Mouse (Mus musculus) testis, postnatal 14 days (tissue): Measurements from ENCODE around the gene Chd9.

Experiments used
- DNase-seq: peaks from one replicate; pipeline ENCODE4 v3.0.0; 2021; ENCODE audit warnings: low spot score

The Chd9 gene

DNA sequence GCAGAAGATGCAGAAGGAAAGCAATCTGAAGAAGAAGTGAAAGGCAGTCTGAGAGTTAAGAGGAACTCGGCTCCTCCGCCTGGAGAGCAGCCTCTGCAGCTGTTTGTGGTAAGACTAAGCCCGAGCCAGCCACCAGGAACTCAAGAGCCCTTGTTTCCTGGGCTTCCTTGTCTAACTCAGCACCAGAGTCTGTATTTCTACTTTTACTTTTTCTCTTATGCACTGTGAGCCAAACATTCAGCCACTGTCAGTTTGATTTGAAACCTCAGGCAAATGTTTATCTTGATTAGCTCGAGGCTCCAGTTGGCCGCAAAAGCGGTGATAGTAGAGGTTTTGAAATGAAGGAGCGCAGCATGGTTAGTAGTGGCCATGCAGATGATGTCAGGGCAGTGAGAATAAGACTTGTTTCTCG, 148.8 kb downstream of the Chd9 start:
- DNase-seq = no peak

DNA sequence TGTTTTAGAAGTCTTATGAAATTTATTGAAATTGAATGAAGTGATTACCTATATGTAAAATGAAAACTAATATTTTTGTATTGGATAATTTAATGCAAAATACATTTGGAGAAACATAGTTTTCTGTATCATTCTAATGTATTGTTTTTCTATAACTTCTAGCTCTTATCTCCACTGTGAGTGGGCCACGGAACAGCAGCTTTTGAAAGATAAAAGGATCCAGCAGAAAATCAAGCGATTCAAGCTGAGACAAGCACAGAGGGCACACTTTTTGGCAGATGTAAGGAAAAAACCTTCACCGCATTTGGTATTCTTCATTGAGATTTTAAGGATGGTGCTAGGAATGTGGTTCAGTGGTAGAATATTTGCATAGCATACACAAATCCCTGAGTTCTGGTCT, 150.6 kb downstream of the Chd9 start:
- no peak for DNase-seq

DNA sequence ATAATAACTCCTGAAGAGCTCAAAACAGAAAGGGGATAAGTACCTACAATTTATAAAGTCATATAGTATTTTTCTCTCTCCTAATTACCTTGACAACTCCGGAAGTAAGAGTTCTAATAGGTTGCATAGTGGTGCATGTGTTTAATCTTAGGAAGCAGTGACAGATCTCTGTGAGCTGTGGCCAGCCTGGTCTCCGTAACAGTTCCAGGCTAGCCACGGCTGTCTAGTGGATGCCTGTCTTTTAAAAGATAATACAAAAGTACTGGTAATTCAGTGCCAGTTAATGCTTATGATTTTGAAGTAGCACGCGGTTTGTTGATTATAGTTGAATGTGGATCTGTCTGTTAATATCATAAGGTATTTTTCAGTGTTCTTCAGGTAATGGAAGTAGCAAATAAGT, 151.1 kb downstream of the Chd9 start:
- no peak for DNase-seq

DNA sequence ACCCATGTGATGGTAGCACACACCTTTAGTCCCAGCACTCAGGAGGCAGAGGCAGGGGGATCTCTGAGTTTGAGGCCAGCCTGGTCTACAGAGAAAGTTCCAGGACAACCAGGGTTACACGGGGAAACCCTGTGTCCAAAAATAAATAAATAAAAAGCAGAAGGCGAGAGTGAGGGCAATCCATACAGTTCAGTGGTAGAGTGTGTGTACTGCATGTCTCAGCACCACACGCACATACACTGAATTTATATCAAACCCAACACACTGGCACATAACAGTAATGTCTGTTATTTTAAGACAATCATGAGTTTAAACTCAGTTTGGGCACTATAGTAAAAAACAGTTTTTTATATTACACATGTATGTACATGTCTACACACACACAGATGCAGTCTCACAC, 153.9 kb downstream of the Chd9 start:
- DNase-seq = no peak

DNA sequence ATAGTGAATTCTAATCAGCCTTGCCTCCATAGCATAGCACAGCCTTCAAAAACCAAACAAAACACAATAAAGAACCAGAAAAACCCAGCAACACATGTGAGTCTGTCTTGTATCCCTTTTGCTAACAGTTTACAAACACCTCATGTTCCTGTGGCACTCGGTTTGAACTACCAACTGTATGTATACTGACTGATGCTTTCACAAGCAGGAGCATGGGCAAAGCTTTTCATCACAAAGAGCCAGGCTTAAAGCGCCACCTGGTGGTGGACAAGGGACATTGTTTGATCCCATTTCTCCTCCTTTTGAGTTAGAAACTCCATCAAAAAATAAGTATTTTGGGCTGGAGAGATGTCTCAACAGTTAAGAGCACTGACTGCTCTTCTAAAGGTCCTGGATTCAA, 191.6 kb downstream of the Chd9 start:
- DNase-seq = peak; percentile 33

DNA sequence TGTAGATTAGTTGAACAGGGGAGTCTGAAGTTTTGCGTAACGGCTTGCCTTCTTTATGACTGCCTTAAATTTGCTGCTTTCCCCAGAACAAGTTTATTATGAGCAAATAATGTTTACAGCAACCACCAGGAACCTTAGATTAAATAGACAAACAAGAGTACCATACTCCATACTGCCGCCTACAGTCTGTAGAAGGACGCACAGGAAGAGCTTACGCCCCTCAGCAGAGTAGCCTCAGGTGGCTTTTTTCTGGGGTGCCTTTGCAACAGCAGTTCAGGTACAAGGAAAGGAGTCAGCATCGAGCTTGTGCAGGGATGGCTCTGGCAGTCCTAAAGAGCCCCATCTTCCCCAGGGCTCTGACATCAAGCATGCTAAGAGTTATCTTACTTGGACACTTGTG, 206.3 kb downstream of the Chd9 start:
- DNase-seq = no peak

DNA sequence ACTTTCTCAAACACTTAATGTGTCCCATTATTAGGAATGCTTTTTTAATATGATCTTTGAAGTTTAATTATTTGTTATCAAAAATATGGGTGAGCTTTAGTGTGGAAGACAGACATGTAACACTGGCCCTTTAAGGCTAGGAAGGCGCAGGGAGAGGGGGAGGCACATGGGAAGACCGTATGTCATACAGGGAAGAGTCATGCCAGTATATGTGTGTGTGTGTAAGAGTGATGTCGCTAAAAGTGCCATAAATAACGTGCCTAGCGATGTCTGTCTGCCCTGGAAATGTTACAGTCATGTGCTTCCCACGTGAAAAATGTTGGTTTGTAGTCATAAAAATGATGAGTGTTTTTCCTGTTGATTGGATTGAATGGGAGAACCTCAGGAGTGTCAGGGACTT, 208.8 kb downstream of the Chd9 start:
- DNase-seq = no peak

DNA sequence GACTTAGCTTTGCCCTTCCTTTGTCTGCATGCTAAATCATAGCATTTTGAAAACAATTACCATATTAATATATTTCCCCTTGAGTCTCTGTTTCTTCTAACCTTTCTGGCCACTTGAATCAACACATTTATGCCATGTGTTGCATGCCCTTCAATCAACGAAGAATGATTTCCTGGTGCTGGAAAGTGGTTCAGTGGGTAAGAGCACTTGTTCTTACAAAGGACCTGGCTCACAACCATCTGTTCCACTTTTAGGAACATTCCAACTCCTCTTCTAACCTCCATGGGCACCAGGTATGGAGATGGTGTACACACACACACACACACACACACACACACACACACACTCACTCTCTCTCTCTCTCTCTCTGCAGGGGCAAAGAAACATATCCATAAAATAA, 210.5 kb downstream of the Chd9 start:
- DNase-seq = no peak

DNA sequence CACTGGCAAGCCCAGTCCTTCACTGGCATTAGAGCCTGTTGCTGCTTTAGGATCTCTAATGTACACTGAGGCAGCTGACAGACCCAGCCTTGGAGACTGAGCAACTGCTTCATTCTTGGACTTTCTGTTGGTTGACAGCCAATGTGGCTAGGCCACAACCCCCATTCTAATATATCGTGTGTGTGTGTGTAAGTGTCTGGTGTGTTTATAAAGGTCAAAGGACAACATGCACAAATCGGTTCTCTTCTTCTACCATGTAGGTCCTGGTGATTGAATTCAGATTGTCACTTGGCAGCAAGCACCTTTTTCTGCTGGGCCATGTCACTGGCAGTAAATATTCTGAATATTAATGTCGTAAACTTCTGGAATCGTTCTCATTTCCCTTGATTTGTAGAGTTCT, 218.2 kb downstream of the Chd9 start:
- no peak for DNase-seq

DNA sequence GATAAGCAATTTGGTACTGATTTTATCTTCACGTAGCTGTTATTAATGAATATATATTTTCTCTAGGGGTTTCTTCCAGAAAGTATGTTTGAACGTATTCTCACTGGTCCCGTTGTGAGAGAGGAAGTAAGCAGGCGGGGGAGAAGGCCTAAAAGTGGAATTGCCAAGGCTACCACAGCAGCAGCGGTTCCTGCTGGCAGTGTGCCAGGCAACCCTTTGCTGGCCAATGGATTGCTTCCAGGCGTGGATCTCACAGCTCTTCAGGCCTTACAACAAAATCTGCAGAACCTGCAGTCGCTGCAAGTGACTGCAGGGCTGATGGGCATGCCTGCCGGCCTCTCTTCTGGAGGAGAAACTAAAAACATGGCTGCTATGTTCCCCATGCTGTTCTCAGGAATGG, 222.9 kb downstream of the Chd9 start:
- DNase-seq = no peak

DNA sequence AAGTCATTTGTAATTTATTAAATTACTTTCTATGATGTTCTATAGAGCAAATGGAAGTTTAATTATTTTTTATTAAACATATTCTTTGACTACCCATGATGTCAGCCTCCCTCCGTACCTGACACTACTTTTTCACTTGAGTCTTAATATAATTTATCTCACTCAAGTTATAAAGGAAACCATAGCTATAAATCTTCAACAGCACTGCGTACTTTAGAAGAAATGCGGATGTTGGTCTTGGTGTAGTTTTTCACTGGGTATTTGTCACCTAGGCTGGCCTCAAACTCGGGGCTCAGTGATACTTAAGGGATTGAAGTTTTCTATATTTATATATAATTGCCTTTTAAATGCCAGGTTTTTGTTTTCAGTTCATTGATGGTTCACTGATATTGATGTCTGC, 226.3 kb downstream of the Chd9 start:
- DNase-seq = no peak

DNA sequence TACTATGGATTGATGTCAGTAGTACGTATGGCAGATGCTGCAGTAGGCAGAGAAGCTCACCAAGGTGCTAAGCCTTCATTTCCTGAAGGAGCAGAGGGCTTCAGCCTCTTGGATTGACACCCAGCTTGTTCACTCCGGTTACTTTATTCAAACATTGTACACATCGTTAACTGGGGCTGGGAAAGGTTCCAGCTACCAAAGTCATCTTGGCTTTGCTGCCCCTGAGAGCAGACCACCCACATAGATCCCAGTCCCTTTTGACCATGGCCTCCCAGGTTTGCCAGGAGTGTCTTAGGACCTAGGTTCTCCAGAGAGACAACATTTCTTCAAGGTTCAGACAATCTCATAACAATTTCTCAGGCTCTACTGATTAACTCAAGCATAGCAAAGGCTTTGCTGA, 228.7 kb downstream of the Chd9 start:
- no peak for DNase-seq

DNA sequence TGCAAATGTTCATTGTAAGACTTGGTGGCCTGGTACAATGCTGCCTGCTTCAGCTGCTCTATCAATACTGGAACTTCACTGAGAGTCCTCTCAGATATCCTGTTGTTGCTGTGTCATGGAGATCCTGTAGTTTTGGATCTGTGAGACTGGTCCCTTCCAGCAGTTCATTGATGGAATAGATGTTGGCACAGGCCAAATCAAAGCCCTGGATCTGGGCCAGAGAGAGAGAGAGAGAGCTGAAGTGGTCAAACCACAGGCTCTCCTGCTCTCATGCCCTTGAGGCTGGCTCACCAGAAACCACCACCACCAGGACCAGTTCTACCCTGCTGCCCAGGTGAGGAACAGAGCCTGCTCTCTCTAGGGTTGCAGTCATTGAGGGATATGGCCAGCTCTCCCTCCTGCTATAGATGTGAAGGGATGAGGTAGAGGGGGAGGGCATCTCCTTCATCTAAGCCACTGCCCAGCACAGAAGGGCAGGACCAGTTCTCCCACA, 231.0 kb downstream of the Chd9 start:
- DNase-seq = no peak

DNA sequence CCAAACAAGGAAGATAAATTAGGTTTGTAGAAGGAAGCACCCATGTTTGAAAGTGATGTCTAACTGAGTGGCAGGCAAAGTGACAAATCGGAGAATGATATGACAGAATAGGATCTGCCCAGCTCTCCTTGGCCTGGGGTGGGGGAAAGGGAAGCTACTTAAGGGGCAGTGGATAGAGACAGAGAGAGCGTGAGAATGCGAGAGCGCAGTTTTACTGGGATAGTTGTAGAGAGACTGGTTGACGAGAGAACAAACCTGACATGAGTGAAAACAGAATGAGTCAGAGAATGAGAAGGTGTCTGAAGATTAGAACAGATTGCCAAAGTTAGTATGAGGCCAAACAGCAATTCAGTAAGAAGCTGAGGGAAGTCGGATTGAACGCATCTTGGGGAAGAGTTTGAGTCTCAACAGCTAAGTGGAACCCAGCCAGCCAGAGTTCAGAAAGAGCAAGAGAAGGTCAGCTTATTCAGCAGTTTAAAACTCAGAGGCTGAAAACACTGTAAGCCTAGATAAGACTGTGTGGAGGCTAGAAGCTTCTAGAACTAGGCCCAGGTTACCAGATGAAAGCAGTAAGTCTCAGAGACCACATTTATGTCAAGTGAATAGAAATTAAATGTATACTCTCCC, 231.8 kb downstream of the Chd9 start:
- DNase-seq = no peak

DNA sequence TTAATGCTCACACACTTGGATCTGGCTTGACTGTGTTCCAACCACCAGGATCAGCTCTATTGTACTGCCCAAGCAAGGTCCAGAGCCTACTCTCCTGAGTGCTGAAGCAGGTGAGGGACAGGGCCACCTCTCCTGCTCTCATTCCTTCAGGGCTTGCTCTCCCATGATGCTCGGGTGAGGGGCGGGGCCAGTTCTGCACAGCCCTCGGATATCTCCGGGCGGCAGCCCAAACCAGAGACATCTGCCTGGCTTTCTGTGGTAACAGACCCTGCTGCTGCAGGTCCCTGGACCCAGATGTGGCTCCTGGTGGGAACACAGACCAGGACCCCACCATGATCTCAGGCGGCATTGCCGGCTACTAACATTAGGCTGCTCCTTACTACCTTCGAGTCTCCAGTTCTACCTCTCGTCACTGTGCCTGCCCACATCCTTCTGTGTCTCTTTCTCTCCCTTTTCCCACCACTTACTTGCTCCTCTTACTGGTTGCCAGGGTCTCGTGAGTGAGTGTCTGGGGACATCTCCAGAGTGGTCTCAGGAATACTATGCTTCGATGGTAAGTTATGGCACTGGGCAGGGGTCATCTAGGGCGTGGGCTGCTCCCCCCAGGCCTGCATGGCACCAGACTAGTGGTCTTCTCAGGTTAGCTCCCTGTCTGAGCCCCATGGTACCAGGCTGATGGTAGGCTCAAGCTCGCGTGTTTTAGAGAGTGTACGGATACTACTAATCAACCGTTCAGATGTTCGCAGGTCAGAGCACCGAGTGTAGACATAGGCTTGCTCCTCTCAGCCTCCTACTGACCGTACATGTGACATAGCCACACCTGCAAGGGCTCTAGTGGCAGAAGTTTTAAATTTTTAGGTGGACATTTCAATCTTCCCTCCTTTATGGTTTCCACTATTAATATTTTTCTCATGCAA, 232.7 kb downstream of the Chd9 start:
- no peak for DNase-seq

DNA sequence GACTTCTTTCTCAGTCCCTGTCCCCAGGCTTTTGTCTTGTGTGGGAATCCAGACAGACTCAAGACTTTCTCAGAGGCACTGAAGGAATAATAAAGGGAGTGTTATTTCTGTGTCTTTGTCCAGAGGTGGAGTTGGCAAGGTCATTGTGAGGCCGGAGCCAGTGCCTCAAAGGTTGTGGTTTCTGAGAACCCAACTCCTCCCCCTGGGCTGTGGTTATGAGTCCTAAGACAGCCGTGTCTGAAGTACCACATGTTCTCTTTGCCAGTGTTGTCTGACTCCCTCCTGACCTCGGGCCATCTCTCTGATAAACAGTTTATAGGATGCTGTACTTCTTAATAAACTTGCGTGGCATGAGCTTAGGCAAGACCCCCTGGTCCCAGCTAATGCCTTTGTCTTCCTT, 237.0 kb downstream of the Chd9 start:
- no peak for DNase-seq

DNA sequence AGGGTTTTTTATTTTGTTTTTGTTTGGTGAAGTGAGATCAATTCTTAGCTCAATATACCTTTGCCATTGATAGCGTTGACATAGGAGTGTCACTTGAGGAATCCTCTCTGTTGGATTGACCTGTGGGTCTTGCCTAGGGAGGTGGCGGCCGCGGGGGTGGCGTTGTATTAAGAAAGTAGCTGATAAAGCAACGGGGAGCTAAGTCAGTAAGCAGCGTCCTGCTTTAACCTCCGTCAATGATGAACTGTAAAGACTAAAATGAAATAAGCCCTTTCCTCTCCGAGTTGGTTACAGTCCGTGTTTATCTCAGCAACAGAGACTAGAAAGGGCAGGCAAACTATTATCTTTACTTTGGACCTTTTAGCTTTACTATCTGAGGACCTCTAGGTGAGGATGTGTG, 241.3 kb downstream of the Chd9 start:
- no peak for DNase-seq

DNA sequence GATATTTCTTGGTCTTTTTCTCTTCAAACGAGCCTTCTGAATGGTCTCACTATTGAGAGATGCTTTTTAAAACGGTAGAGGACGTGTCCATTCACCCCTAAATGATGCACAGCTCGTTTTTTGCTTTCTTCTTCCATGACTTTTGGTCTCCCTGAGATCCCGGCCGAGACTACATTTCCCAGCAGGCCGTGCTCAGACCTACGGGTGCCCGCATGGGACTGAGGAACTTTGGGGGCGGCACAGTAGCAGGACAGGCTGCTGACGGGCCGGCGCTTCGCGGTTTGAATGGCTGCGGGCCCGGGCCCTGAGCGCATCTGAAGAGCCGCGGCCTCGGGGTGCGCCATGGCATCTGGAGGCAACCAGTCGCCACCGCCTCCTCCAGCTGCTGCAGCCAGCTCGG, 241.7 kb downstream of the Chd9 start, which contains the start of gene Rbl2:
Rbl2 (plus strand) TSS at position 224 of the 400 bp plus-strand sequence.
- peak; percentile 91 for DNase-seq

DNA sequence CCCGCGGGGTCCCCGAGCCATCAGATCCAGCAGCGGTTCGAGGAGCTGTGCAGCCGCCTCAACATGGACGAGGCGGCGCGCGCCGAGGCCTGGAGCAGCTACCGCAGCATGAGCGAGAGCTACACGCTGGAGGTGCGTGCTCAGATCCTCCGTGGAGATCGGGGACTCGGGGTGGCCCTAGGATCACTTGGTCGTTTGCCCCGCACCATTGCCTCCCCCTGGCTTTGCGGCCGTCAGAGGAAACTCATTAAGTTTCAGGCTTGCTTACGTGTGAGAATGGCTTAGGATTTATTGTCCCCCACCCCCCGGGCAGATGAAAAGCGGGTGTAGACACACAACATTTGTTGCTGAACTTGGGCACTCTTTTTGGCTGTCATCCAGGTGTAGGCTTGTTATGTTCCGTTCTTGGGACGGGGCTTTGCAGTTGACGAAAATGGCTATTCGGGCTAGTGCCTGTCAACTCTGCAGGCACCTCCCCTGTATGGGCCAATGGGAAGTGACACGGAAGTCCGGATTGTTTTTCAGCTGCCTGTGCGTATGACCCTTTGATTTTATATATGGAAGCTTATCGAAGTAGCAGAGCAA, 242.2 kb downstream of the Chd9 start:
- peak; percentile 76 for DNase-seq

DNA sequence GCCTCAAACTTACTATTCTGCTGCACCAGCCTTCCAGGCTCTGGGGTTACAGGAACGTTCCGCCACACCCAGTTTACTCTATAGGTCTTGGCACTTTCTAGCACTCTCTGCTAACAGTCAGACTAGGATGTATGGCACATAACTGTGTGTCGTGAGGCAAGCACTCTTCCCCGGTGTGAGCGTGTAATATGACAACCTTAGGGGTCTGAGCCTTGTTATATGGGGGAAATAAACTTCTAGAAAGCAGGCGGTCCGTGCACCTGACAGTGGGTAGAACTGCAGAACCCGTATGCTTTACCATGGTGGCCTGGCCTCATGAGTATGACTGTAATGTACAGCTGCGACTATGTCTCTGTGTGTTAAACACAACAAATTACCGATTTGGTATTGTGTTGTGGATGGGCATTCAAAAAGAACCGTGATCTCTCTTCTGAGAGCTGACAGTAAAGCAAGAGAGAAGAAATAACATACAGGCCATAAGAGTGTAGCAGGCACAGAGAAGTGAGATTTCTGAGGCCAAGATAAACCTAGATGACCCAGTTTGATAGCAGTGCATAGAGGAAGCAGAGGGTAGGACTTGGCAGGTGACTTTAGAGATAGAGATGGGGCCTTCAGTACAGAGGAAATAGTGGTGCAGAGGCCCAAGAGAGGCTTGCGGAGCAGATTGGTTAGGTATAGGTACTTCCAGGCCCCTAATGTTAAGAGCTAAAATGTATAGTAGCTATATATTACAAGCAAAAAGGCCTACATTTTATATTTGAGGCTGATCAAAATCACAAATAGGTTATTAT, 249.1 kb downstream of the Chd9 start:
- DNase-seq = no peak

DNA sequence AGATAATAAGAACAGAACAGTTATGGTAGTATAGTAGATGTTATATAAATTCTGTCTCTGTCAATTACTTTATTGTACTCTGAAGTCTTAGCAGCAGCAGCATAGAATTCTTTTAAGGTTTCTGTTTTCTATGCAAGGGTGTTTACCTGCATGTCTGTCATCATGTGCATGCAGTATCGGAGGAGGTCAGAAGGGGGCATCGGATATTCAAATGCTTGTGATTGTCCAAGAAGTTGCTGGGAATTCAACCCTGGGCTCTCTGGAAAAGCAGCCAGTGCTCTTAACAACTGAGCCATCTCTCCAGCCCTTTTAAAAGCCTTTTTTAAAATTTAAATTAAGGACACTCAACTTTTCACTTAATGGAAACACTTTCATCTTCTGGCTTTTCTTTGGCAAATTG, 251.5 kb downstream of the Chd9 start:
- DNase-seq = no peak

DNA sequence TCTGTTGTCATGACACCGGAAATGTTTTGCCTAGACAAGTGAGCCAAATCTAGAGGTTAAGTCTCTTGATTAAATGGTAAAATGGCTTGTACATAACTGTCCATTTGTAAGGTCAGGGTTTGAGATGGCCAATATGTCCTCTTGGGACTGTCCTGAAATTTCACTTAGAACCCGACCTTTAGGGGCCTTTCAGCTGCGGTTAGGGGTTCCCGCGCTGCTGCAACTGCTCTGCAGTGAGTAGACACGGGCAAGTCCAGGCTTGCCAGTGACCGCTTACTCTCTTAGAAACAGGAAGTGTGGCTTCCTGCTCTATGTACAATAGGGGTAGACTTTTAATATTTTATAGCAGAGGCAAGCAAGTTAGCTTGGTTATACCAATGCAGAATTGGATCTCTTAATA, 253.8 kb downstream of the Chd9 start:
- no peak for DNase-seq
